Mouse (Mus musculus) brain, adult 2 months (tissue): ENCODE results near the gene Rpl38.
A peak's percentile ranks its signal among the peaks of the same experiment; 100 is the strongest.

Experiments used
- DNase-seq: peaks from one replicate; pipeline ENCODE4 v3.0.0; 2011; ENCODE audit warnings: low read depth, low spot score

The Rpl38 gene

GRCm38 (mm10) chr11:114702996-114703361 lies 34.7 kb downstream of the Rpl38 start:
- no peak for DNase-seq

GRCm38 (mm10) chr11:114704071-114704913 lies 36.0 kb downstream of the Rpl38 start:
- peak; percentile 93 for DNase-seq

- DNase-seq, result no peak
Observed at GRCm38 (mm10) chr11:114706358-114706757, 38.0 kb downstream of the Rpl38 start.

GRCm38 (mm10) chr11:114711393-114711792 lies 43.1 kb downstream of the Rpl38 start:
- DNase-seq, result no peak

- no peak for DNase-seq
Observed at GRCm38 (mm10) chr11:114711861-114712260, 43.5 kb downstream of the Rpl38 start.

- DNase-seq, result peak; percentile 83
Observed at GRCm38 (mm10) chr11:114714526-114714925, 46.2 kb downstream of the Rpl38 start.

GRCm38 (mm10) chr11:114715531-114715930 lies 47.2 kb downstream of the Rpl38 start:
- DNase-seq, result no peak

- no peak for DNase-seq
Observed at GRCm38 (mm10) chr11:114720535-114720934, 52.2 kb downstream of the Rpl38 start.
